Mouse (Mus musculus) MEL (cell line): ENCODE data around the gene Itpripl2. TPM values are rescaled to one million over a fixed set of nuclear protein-coding genes. Genes with fewer than 3 reads are reported as not detected.

ENCODE experiments used
- DNase-seq: peaks from one replicate; pipeline ENCODE4 v3.0.0; 2011; ENCODE audit warnings: low read depth, low spot score
- H3K27ac ChIP-seq: 2 replicates; pipeline ENCODE4 v1.5.1; 2012; ENCODE audit warnings: low read depth, mild to moderate bottlenecking, control low read depth, low read length, moderate library complexity; ENCODE audit not compliant: control insufficient read depth
- H3K27me3 ChIP-seq, 2 experiments: fragments of 150-350 bp in 1 of 2; sonication (generic) in 1 of 2; 2 replicates each; pipeline ENCODE4 v1.6.1; 2012; ENCODE audit warnings: low read length in 2 of 2, mild to moderate bottlenecking in 2 of 2, improper control_type of control experiment in 1 of 2, moderate library complexity in 1 of 2; ENCODE audit not compliant: insufficient read depth in 2 of 2, control insufficient read depth in 1 of 2
- H3K36me3 ChIP-seq, 2 experiments: 2 replicates each; pipeline ENCODE4 v1.6.1; 2012 to 2014; ENCODE audit warnings: low read length in 2 of 2, improper control_type of control experiment in 1 of 2, inconsistent platforms in 1 of 2, mild to moderate bottlenecking in 1 of 2; ENCODE audit not compliant: insufficient read depth in 2 of 2, control insufficient read depth in 1 of 2
- H3K4me1 ChIP-seq, 2 experiments: fragments of 150-350 bp in 1 of 2; sonication (generic) in 1 of 2; 2 replicates each; pipeline ENCODE4 v1.6.1; 2012; ENCODE audit warnings: low read length in 2 of 2, improper control_type of control experiment in 1 of 2, mild to moderate bottlenecking in 1 of 2; ENCODE audit not compliant: insufficient read depth in 2 of 2, control insufficient read depth in 1 of 2
- H3K4me3 ChIP-seq, 2 experiments: fragments of 150-350 bp in 1 of 2; sonication (generic) in 1 of 2; 2 replicates each; pipeline ENCODE4 v1.5.1; 2012; ENCODE audit warnings: low read depth in 2 of 2, low read length in 2 of 2, mild to moderate bottlenecking in 2 of 2, moderate library complexity in 2 of 2, control low read depth in 1 of 2, improper control_type of control experiment in 1 of 2; ENCODE audit not compliant: control insufficient read depth in 1 of 2, insufficient read depth in 1 of 2
- H3K79me2 ChIP-seq: 2 replicates; pipeline ENCODE4 v1.6.1; 2012; ENCODE audit warnings: mild to moderate bottlenecking, low read length, moderate library complexity; ENCODE audit not compliant: control insufficient read depth, poor library complexity, insufficient read depth
- H3K9ac ChIP-seq: 2 replicates; pipeline ENCODE4 v1.6.1; 2012; ENCODE audit warnings: low read depth, mild to moderate bottlenecking, control low read depth, low read length, moderate library complexity; ENCODE audit not compliant: control insufficient read depth, poor library complexity, severe bottlenecking
- H3K9me3 ChIP-seq: fragments of 150-350 bp; sonication (generic); replicated peaks from 2 replicates; pipeline ENCODE4 v1.6.1; 2012; ENCODE audit warnings: mild to moderate bottlenecking, low read length, improper control_type of control experiment, moderate library complexity; ENCODE audit not compliant: insufficient read depth
- CHD1 ChIP-seq: IDR thresholded peaks from 2 replicates; pipeline ENCODE4 v1.6.1; 2012; ENCODE audit warnings: low read depth, mild to moderate bottlenecking, inconsistent platforms, low read length, improper control_type of control experiment
- CHD2 ChIP-seq: IDR thresholded peaks from 2 replicates; pipeline ENCODE4 v1.6.1; 2011; ENCODE audit warnings: low read length, improper control_type of control experiment
- CTCF ChIP-seq, 3 experiments: IDR thresholded peaks in 2 of 3; conservative IDR thresholded peaks in 1 of 3; 2 replicates each; pipeline ENCODE4 v1.5.1; 2011 to 2012; ENCODE audit warnings: low read length in 3 of 3, low read depth in 2 of 3, mild to moderate bottlenecking in 2 of 3, improper control_type of control experiment in 1 of 3, inconsistent platforms in 1 of 3, mixed read lengths in 1 of 3, moderate library complexity in 1 of 3; ENCODE audit not compliant: control insufficient read depth in 1 of 3, insufficient read depth in 1 of 3, poor library complexity in 1 of 3, severe bottlenecking in 1 of 3
- E2F4 ChIP-seq: IDR thresholded peaks from 2 replicates; pipeline ENCODE4 v1.6.1; 2011; ENCODE audit warnings: low read depth, low read length, improper control_type of control experiment, borderline replicate concordance
- ELF1 ChIP-seq: IDR thresholded peaks from 2 replicates; pipeline ENCODE4 v1.6.1; 2014; ENCODE audit warnings: low read depth, mild to moderate bottlenecking, inconsistent platforms, low read length, improper control_type of control experiment, moderate library complexity
- EP300 ChIP-seq, 2 experiments: IDR thresholded peaks; 2 replicates each; pipeline ENCODE4 v1.6.1; 2011; ENCODE audit warnings: improper control_type of control experiment in 2 of 2, low read length in 2 of 2, low read depth in 1 of 2, mild to moderate bottlenecking in 1 of 2
- JUND ChIP-seq: IDR thresholded peaks from 2 replicates; pipeline ENCODE4 v1.6.1; 2011; ENCODE audit warnings: low read depth, mild to moderate bottlenecking, improper control_type of control experiment, low read length
- MAFK ChIP-seq: IDR thresholded peaks from 2 replicates; pipeline ENCODE4 v1.6.1; 2011; ENCODE audit warnings: low read depth, mild to moderate bottlenecking, low read length, improper control_type of control experiment, borderline replicate concordance
- MAZ ChIP-seq: IDR thresholded peaks from 2 replicates; pipeline ENCODE4 v1.6.1; 2012; ENCODE audit warnings: low read depth, mild to moderate bottlenecking, inconsistent platforms, low read length, improper control_type of control experiment
- MEF2A ChIP-seq: IDR thresholded peaks from 2 replicates; pipeline ENCODE4 v1.6.1; 2014; ENCODE audit warnings: low read depth, mild to moderate bottlenecking, inconsistent platforms, low read length, improper control_type of control experiment; ENCODE audit not compliant: poor library complexity, insufficient replicate concordance, severe bottlenecking; ENCODE audit errors: extremely low read depth
- MYC ChIP-seq: IDR thresholded peaks from 2 replicates; pipeline ENCODE4 v1.6.1; 2011; ENCODE audit warnings: low read depth, mild to moderate bottlenecking, low read length, improper control_type of control experiment, moderate library complexity
- NELFE ChIP-seq: IDR thresholded peaks from 2 replicates; pipeline ENCODE4 v1.6.1; 2011; ENCODE audit warnings: low read depth, low read length, improper control_type of control experiment
- POLR2A ChIP-seq, 2 experiments: IDR thresholded peaks; 2 replicates each; pipeline ENCODE4 v1.6.1; 2011 to 2012; ENCODE audit warnings: low read length in 2 of 2, mild to moderate bottlenecking in 2 of 2, control low read depth in 1 of 2, improper control_type of control experiment in 1 of 2, low read depth in 1 of 2, moderate library complexity in 1 of 2; ENCODE audit not compliant: control insufficient read depth in 1 of 2, insufficient read depth in 1 of 2, poor library complexity in 1 of 2
- POLR2AphosphoS2 ChIP-seq: IDR thresholded peaks from 2 replicates; pipeline ENCODE4 v1.6.1; 2011; ENCODE audit warnings: low read length, improper control_type of control experiment
- POLR2AphosphoS5 ChIP-seq: IDR thresholded peaks from 2 replicates; pipeline ENCODE4 v1.6.1; 2012; ENCODE audit warnings: low read depth, borderline replicate concordance, mild to moderate bottlenecking, inconsistent platforms, low read length, moderate library complexity, mixed read lengths
- RAD21 ChIP-seq: IDR thresholded peaks from 2 replicates; pipeline ENCODE4 v1.6.1; 2011; ENCODE audit warnings: mild to moderate bottlenecking, low read depth, low read length, improper control_type of control experiment
- SIN3A ChIP-seq: IDR thresholded peaks from 2 replicates; pipeline ENCODE4 v1.6.1; 2012; ENCODE audit warnings: low read length, improper control_type of control experiment, inconsistent platforms
- SMC3 ChIP-seq: IDR thresholded peaks from 2 replicates; pipeline ENCODE4 v1.6.1; 2011; ENCODE audit warnings: low read depth, low read length, improper control_type of control experiment
- TAL1 ChIP-seq: IDR thresholded peaks from 2 replicates; pipeline ENCODE4 v1.6.1; 2012; ENCODE audit warnings: mild to moderate bottlenecking, inconsistent platforms, low read length, moderate library complexity, mixed read lengths
- TBP ChIP-seq: IDR thresholded peaks from 2 replicates; pipeline ENCODE4 v1.8.0; 2011; ENCODE audit warnings: low read depth, low read length, improper control_type of control experiment
- USF1 ChIP-seq: IDR thresholded peaks from 2 replicates; pipeline ENCODE4 v1.6.1; 2014; ENCODE audit warnings: low read depth, mild to moderate bottlenecking, inconsistent platforms, low read length, improper control_type of control experiment, moderate library complexity
- ZC3H11A ChIP-seq: IDR thresholded peaks from 2 replicates; pipeline ENCODE4 v1.6.1; 2012; ENCODE audit warnings: low read depth, mild to moderate bottlenecking, inconsistent platforms, low read length, improper control_type of control experiment
- polyA plus RNA-seq, 2 experiments: library from polyadenylated mRNA; stranded (reverse) in 1 of 2; unstranded in 1 of 2; fragments of >175 nt in 1 of 2; fragments of >200 nt in 1 of 2; gene quantifications; 2 replicates each; pipeline versions ENCODE4 v1.2.1 to v1.2.4; 2012; ENCODE audit warnings: low replicate concordance in 2 of 2, low read depth in 1 of 2; ENCODE audit not compliant: insufficient read length in 2 of 2, insufficient read depth in 1 of 2, missing spikeins in 1 of 2
- total RNA-seq: library from RNA; depleted of rRNA; stranded (reverse); fragments of 300-350 nt; gene quantifications from 2 replicates; pipeline ENCODE4 v1.2.3, GENCODE M21; 2012

The Itpripl2 gene
- total and polyA plus RNA-seq, 3 experiments = 4.3 to 4.8 TPM; not detected in 1

GRCm38 (mm10) chr7:118517819-118518218, 26.0 kb upstream of the Itpripl2 start:
- no peak overlapping the region for H3K4me3 ChIP-seq
- no peaks in the 10 kb centered on the region for H3K9me3 ChIP-seq
- no peaks in the 10 kb centered on the region; a peak in 1 of 4 replicates for H3K4me1 ChIP-seq
- no peak for DNase-seq
- TF ChIP-seq SMC3 (no peak), CHD1 (no peak), MAZ (no peak), TBP (no peak), POLR2A (IDR thresholded peaks at IDR 0.05; ENCODE audit: control insufficient read depth in 1 of 2, insufficient read depth in 1 of 2, low read depth in 1 of 2, low read length in 2 of 2, poor library complexity in 1 of 2) (no peak), JUND (no peak), POLR2AphosphoS2 (no peak), EP300 (IDR thresholded peaks at IDR 0.05; ENCODE audit: low read depth in 1 of 2, low read length in 2 of 2) (no peak), E2F4 (no peak), MYC (no peak), USF1 (no peak), CHD2 (no peak), SIN3A (no peak), ZC3H11A (no peak), NELFE (no peak), MEF2A (no peak)
- H3K36me3 ChIP-seq = no peaks in the 10 kb centered on the region
- no peaks in the 10 kb centered on the region for H3K27me3 ChIP-seq
- no peaks in the 10 kb centered on the region for H3K79me2 ChIP-seq
- no peak overlapping the region for H3K27ac ChIP-seq
- H3K9ac ChIP-seq = no peak overlapping the region

GRCm38 (mm10) chr7:118508556-118508955, 16.8 kb upstream of the Itpripl2 start:
- DNase-seq = no peak
- Histone ChIP-seq H3K9me3 (no peaks in the 10 kb centered on the region), H3K36me3 (no peaks in the 10 kb centered on the region), H3K27me3 (no peaks in the 10 kb centered on the region), H3K4me1 (no peaks in the 10 kb centered on the region), H3K4me3 (no peak overlapping the region), H3K27ac (no peak overlapping the region), H3K79me2 (no peaks in the 10 kb centered on the region), H3K9ac (no peak overlapping the region)
- no peak for TF ChIP-seq POLR2AphosphoS5
- no peak for TF ChIP-seq CHD2
- no peak for TF ChIP-seq RAD21
- TF ChIP-seq CTCF (IDR thresholded peaks at IDR 0.05 in 2 of 3, conservative IDR thresholded peaks at IDR 0.05 in 1 of 3; ENCODE audit: control insufficient read depth in 1 of 3, insufficient read depth in 1 of 3, low read depth in 2 of 3, low read length in 3 of 3, poor library complexity in 1 of 3, severe bottlenecking in 1 of 3) = no peak
- no peak for TF ChIP-seq POLR2AphosphoS2
- TF ChIP-seq ELF1 = no peak
- no peak for TF ChIP-seq MAFK
- no peak for TF ChIP-seq TAL1
